Mouse (Mus musculus) NIH3T3 (cell line): ENCODE measurements around the gene Lrrc75a.

Experiments
- DNase-seq: peaks from one replicate; pipeline ENCODE4 v3.0.0-alpha.2; 2012; ENCODE audit warnings: low read depth

The Lrrc75a gene

GRCm38 (mm10) chr11:62554934-62555517 lies 93.3 kb downstream of the Lrrc75a start:
- no peak for DNase-seq
